Mouse (Mus musculus) right cerebral cortex, postnatal 14 days (tissue): ENCODE measurements around the gene Bglap3.
A peak's percentile ranks its signal among the peaks of the same experiment; 100 is the strongest.
"Not testable (repeated sequence)": the region's sequence is repeated elsewhere in the genome, so short reads cannot be mapped to it uniquely, and the experiment has no call there.

ENCODE experiments used
- DNase-seq: peaks from one replicate; pipeline ENCODE4 v3.0.0; 2022

Gene Bglap3

GRCm38 (mm10) chr3:88376644-88377043 lies 4.1 kb upstream of the Bglap3 start:
- DNase-seq, result not testable (repeated sequence)

- not testable (repeated sequence) for DNase-seq
Observed at GRCm38 (mm10) chr3:88375750-88376626, 3.4 kb upstream of the Bglap3 start.

GRCm38 (mm10) chr3:88368511-88368910 lies 4.0 kb downstream of the Bglap3 start:
- DNase-seq, result not testable (repeated sequence)

GRCm38 (mm10) chr3:88367517-88367916 lies 5.0 kb downstream of the Bglap3 start:
- DNase-seq, result not testable (repeated sequence)

- DNase-seq, result peak; percentile 53
Observed at GRCm38 (mm10) chr3:88366830-88367428, 5.6 kb downstream of the Bglap3 start.

- DNase-seq, result no peak
Observed at GRCm38 (mm10) chr3:88365705-88366361, 6.7 kb downstream of the Bglap3 start.

- no peak for DNase-seq
Observed at GRCm38 (mm10) chr3:88364337-88364736, 8.2 kb downstream of the Bglap3 start, which contains the start of gene Paqr6. Gene Paqr6 (plus strand): TSS chr3:88364584.

GRCm38 (mm10) chr3:88363700-88364099 lies 8.8 kb downstream of the Bglap3 start:
- no peak for DNase-seq

GRCm38 (mm10) chr3:88361612-88362313 lies 10.8 kb downstream of the Bglap3 start:
- DNase-seq, result no peak

- no peak for DNase-seq
Observed at GRCm38 (mm10) chr3:88361096-88361495, 11.4 kb downstream of the Bglap3 start.

GRCm38 (mm10) chr3:88359989-88360388 lies 12.6 kb downstream of the Bglap3 start:
- no peak for DNase-seq

GRCm38 (mm10) chr3:88359584-88359983 lies 13.0 kb downstream of the Bglap3 start:
- DNase-seq, result no peak

- no peak for DNase-seq
Observed at GRCm38 (mm10) chr3:88354396-88355165, 18.0 kb downstream of the Bglap3 start.

- no peak for DNase-seq
Observed at GRCm38 (mm10) chr3:88352907-88353306, 19.6 kb downstream of the Bglap3 start.

GRCm38 (mm10) chr3:88350732-88351131 lies 21.8 kb downstream of the Bglap3 start:
- no peak for DNase-seq

- DNase-seq, result no peak
Observed at GRCm38 (mm10) chr3:88339006-88339405, 33.5 kb downstream of the Bglap3 start.

- no peak for DNase-seq
Observed at GRCm38 (mm10) chr3:88338316-88338715, 34.2 kb downstream of the Bglap3 start.

GRCm38 (mm10) chr3:88337367-88338020 lies 35.0 kb downstream of the Bglap3 start:
- DNase-seq, result no peak

GRCm38 (mm10) chr3:88336058-88337013 lies 36.2 kb downstream of the Bglap3 start, which contains the start of the genes Tmem79 and Smg5:
Gene Tmem79 (minus strand): TSS chr3:88336148.
Gene Smg5 (plus strand): TSS chr3:88336260.
- DNase-seq, result peak; percentile 96

- DNase-seq, result no peak
Observed at GRCm38 (mm10) chr3:88335436-88336053, 37.0 kb downstream of the Bglap3 start.
